Mouse (Mus musculus): ENCODE measurements at regions not wholly inside any gene's neighbourhood (a gene's known extent, or its start where the extent isn't known, plus 50 kb on each side); places are given as distances from the start of the nearest gene placed in this dataset.

- TF ChIP-seq CTCF (IDR thresholded peaks at IDR 0.05; ENCODE audit: control insufficient read depth, insufficient read depth, low read length) = no peak
- no peak for TF ChIP-seq POLR2A (IDR thresholded peaks at IDR 0.05; ENCODE audit: borderline replicate concordance, control insufficient read depth, low read depth, low read length)
Measured at GRCm38 (mm10) chr1:133492986-133493741, 69.0 kb upstream of the Sox13 start.
